Mouse (Mus musculus) kidney, embryonic 14.5 days (tissue): ENCODE measurements around the gene Gm28035. TPM values are rescaled to one million over a fixed set of nuclear protein-coding genes. Genes with fewer than 3 reads are reported as not detected.

ENCODE experiments used
- ATAC-seq: fragments of 200-750 bp; cut with Nextera tagmentation; 2 replicates; pipeline ENCODE4 v1.8.0; 2017; ENCODE audit warnings: moderate number of reproducible peaks, mild to moderate bottlenecking, moderate TSS enrichment, moderate library complexity; ENCODE audit not compliant: low FRiP score, low TSS enrichment
- H3K27ac ChIP-seq: fragments of 300-500 bp; sonication (generic); 2 replicates; pipeline ENCODE4 v1.5.1; 2014; ENCODE audit warnings: low read depth, mild to moderate bottlenecking, low read length, moderate library complexity, mixed read lengths
- H3K27me3 ChIP-seq: fragments of 300-500 bp; sonication (generic); 2 replicates; pipeline ENCODE4 v1.6.1; 2014; ENCODE audit warnings: mild to moderate bottlenecking, low read length; ENCODE audit not compliant: control insufficient read depth, insufficient read depth
- H3K36me3 ChIP-seq: fragments of 300-500 bp; sonication (generic); 2 replicates; pipeline ENCODE4 v1.6.1; 2014; ENCODE audit warnings: low read length, mixed read lengths; ENCODE audit not compliant: control insufficient read depth, insufficient read depth
- H3K4me1 ChIP-seq: fragments of 300-500 bp; sonication (generic); 2 replicates; pipeline ENCODE4 v1.6.1; 2014; ENCODE audit warnings: low read length, mixed read lengths; ENCODE audit not compliant: control insufficient read depth, insufficient read depth
- H3K4me2 ChIP-seq: fragments of 300-500 bp; sonication (generic); replicated peaks from 2 replicates; pipeline ENCODE4 v1.6.1; 2014; ENCODE audit warnings: low read depth, mild to moderate bottlenecking, low read length
- H3K4me3 ChIP-seq: fragments of 300-500 bp; sonication (generic); 2 replicates; pipeline ENCODE4 v1.5.1; 2014; ENCODE audit warnings: mild to moderate bottlenecking, low read length
- H3K9ac ChIP-seq: fragments of 300-500 bp; sonication (generic); 2 replicates; pipeline ENCODE4 v1.6.1; 2014; ENCODE audit warnings: low read depth, mild to moderate bottlenecking, low read length, moderate library complexity
- H3K9me3 ChIP-seq: fragments of 300-500 bp; sonication (generic); 2 replicates; pipeline ENCODE4 v1.6.1; 2016; ENCODE audit warnings: low read length; ENCODE audit not compliant: control insufficient read depth
- WGBS: fragments of 180-500 bp; shearing (Covaris S2); extraction: QIAGEN DNeasy Blood & Tissue Kit; methylation state at CpG from one replicate; pipeline ENCODE4 v1.1.7; 2014; 5-methylcytosine and 5-hydroxymethylcytosine counted together
- polyA plus RNA-seq: library from polyadenylated mRNA; unstranded; fragments of >200 nt; fragmentation: Nextera tagmentation; extraction: Ambion mirVana; gene quantifications from 2 replicates; pipeline ENCODE4 v1.2.1, GENCODE M21; 2014

The Gm28035 gene
- polyA plus RNA-seq, 1 experiment from 2014 or later: 0.07 TPM

DNA sequence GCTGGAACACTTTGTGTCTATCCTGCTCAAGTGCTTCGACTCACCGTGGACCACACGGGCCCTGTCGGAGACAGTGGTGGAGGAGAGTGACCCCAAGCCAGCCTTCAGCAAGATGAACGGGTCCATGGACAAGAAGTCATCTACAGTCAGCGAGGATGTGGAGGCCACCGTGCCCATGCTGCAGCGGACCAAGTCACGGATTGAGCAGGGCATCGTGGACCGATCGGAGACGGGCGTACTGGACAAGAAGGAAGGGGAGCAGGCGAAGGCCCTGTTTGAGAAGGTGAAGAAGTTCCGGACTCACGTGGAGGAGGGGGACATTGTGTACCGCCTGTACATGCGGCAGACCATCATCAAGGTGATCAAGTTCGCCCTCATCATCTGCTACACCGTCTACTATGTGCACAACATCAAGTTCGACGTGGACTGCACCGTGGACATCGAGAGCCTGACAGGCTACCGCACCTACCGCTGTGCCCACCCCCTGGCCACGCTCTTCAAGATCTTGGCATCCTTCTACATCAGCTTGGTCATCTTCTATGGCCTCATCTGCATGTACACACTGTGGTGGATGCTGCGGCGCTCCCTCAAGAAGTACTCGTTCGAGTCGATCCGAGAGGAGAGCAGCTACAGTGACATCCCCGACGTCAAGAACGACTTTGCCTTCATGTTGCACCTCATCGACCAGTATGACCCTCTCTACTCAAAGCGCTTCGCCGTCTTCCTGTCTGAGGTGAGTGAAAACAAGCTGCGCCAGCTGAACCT is 15.4 kb downstream of the Gm28035 start:
- no peaks in the 10 kb centered on the region for H3K9me3 ChIP-seq
- H3K27me3 ChIP-seq: no peaks in the 10 kb centered on the region
- H3K36me3 ChIP-seq: peaks cover 57% of the 10 kb centered on the region
- ATAC-seq: no peak
- no peak overlapping the region for H3K4me3 ChIP-seq
- H3K4me2 ChIP-seq: no peak overlapping the region
- H3K9ac ChIP-seq: no peak overlapping the region
- no peak overlapping the region for H3K27ac ChIP-seq
- WGBS: 97% methylated on average over 42 of the region's 42 CpGs
- H3K4me1 ChIP-seq: 0 out of 2 replicates have a peak, but pooled peaks cover 5% of the 10 kb centered on the region

DNA sequence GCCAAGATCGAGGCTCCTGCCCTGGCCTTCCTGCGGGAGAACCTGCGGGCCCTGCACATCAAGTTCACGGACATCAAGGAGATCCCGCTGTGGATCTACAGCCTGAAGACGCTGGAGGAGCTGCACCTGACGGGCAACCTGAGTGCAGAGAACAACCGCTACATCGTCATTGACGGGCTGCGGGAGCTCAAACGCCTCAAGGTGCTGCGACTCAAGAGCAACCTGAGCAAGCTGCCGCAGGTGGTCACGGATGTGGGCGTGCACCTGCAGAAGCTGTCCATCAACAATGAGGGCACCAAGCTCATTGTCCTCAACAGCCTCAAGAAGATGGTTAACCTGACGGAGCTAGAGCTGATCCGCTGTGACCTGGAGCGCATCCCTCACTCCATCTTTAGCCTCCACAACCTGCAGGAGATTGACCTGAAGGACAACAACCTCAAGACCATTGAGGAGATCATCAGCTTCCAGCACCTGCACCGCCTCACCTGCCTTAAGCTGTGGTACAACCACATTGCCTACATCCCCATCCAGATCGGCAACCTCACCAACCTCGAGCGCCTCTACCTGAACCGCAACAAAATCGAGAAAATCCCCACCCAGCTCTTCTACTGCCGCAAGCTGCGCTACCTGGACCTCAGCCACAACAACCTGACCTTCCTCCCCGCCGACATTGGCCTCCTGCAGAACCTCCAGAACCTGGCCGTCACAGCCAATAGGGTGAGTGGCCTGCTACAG is 16.4 kb downstream of the Gm28035 start:
- Histone ChIP-seq H3K27me3 (no peaks in the 10 kb centered on the region), H3K27ac (no peak overlapping the region), H3K9me3 (no peaks in the 10 kb centered on the region), H3K4me2 (no peak overlapping the region), H3K36me3 (peaks cover 58% of the 10 kb centered on the region), H3K9ac (no peak overlapping the region), H3K4me1 (0 out of 2 replicates have a peak, but pooled peaks cover 3% of the 10 kb centered on the region), H3K4me3 (no peak overlapping the region)
- no peak for ATAC-seq
- WGBS: 97% methylated on average over 30 of the region's 30 CpGs

DNA sequence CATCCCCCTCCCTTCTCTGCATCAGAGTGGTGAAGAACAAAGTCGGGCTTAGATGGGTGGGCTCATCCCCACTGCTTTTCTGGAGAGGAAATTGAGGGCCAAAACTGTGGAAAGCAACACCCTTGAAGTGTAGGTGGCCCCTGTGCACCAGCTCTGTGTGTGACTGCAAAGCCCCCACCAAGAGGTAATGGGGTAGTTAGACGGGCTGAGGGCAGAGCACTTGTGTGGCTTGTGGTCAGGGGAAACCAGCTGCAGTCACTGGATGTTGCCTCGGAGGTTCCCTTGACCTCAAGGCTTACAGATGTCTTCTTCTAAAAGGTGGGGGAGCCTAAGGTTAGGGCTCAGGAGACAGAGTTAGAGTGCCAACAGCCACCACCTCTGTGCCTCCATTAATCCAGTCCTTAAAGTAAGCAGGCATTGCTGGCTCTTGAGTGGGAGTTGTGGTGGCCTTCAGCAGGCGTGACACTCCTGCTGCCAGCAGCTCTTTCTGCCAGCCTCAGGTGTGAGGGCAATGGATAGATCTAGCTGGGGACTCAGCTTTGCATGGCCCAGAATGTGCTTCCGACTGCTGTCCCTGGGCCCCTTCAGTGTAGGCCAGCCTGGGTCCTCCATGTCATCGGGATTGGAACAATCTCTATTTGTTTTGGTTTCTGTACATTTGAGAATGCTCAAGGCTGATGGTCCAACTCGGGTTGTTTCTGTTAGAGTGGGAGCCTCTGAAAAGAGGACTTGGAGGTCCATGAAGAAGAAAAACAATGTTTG is 17.5 kb downstream of the Gm28035 start:
- Histone ChIP-seq H3K36me3 (peaks cover 67% of the 10 kb centered on the region), H3K27ac (no peak overlapping the region), H3K27me3 (no peaks in the 10 kb centered on the region), H3K4me1 (no peaks in the 10 kb centered on the region), H3K4me3 (no peak overlapping the region), H3K9ac (no peak overlapping the region), H3K9me3 (no peaks in the 10 kb centered on the region), H3K4me2 (no peak overlapping the region)
- WGBS: 83% methylated on average over 7 of the region's 7 CpGs
- no peak for ATAC-seq

DNA sequence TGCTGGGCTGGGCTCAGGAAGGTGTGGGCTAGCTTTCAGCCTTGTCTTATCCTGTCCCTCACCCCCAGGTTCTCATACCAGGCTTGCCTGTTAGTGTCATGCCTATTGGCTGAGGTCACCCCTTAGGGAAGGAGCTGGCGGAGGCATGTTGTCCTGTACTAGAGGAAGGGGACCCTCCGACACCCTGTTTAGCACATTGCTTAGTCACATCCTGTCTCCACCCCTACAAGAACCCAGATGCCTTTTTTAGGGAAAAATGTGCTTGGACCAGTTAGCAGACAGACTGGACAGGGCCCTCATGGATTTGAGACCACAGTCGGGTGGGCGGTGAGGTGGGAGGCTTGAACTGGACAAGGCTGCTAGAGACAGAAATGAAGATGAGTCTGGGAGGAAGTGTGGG is 18.2 kb downstream of the Gm28035 start:
- no peaks in the 10 kb centered on the region for H3K9me3 ChIP-seq
- no peak overlapping the region for H3K4me3 ChIP-seq
- H3K27me3 ChIP-seq: no peaks in the 10 kb centered on the region
- no peak overlapping the region for H3K27ac ChIP-seq
- WGBS: 70% methylated on average over 4 of the region's 4 CpGs
- H3K4me2 ChIP-seq: no peak overlapping the region
- no peak overlapping the region for H3K9ac ChIP-seq
- peaks cover 71% of the 10 kb centered on the region for H3K36me3 ChIP-seq
- ATAC-seq: 0 out of 2 replicates have a peak, but pooled peaks have one; percentile 24
- no peaks in the 10 kb centered on the region for H3K4me1 ChIP-seq

DNA sequence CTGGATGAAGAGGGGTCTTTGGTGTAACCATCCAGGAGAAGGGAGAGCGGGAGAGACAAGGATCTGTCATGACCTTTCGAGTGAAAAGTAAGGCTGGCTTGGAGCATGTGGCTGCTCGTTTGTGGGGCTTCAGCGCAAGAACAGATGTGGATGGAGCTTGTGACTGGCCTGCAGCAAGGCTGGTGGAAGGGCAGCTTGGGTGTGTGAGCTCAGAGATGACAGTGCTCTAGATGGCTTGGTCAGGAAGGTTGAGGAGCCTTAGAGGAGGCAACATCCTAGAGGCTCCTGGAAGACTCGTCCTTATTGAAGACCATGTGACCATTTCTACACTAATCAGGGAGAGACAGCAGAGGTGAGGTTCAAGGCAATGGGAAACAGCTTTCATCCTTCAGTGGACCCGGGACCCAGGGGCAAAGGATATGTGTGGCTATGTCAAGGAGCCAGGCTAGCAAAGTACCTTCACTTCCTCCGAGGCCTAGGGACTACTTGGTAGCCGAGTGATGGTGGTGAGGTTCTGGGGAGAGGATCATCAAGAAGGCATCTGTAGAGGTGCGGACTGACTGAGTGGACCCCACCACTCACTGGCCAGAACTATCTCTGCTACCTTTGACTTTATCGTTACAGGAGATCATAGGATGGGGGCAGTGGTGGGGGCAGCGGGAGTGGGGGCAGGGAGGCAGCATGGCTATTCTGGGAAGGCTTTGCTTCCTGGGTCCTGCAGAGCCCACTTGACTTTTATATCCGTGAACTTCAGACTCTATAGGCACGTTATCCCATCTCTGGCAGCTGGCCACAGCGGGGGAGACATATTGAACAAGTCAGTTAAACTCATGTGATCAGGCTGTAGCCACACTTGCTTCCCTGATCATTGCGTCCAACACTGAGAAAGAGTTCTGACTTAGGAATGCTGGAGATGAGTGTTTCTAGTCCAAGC is 19.0 kb downstream of the Gm28035 start:
- H3K27ac ChIP-seq: no peak overlapping the region
- peaks cover 79% of the 10 kb centered on the region for H3K36me3 ChIP-seq
- no peaks in the 10 kb centered on the region for H3K9me3 ChIP-seq
- no peak for ATAC-seq
- 88% methylated on average over 15 of the region's 15 CpGs for WGBS
- peaks cover 3% of the 10 kb centered on the region; the same call in 1 of the 2 replicates for H3K4me1 ChIP-seq
- H3K9ac ChIP-seq: no peak overlapping the region
- H3K4me2 ChIP-seq: no peak overlapping the region
- no peaks in the 10 kb centered on the region for H3K27me3 ChIP-seq
- H3K4me3 ChIP-seq: no peak overlapping the region

DNA sequence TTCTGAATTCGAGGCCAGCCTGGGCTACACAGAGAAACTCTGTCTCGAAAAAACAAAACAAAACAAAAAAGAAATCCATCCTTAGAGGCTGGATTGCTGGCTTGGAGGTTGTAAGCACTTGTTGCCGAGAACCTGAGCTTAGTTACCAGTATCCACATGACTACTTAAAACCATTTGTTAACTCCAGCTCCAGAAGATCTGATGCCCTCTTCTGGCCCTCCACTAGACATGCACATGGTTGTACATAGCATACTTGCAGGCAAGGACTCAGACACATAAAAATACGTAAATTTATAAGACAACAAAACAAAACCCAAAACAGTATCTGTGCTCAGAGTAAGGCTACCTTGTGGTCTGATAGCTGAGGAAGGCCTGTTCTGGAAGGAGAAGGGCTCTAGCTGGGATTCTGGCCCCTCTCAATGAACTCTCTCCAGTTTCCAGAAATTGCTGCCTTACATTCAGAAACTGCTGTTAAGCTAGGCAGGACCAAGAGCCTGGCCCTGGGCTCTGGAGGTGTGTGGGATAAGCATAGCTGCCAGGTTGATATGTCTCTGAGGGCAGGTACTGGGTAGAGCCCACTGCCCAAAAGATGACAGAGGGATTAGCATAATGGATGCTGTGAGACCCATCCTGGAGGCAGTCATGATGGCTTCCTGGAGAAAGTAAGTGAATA is 20.8 kb downstream of the Gm28035 start:
- Histone ChIP-seq H3K36me3 (peaks cover 73% of the 10 kb centered on the region), H3K4me1 (peaks cover 19% of the 10 kb centered on the region), H3K27ac (no peak overlapping the region), H3K4me3 (no peak overlapping the region), H3K27me3 (no peaks in the 10 kb centered on the region), H3K4me2 (no peak overlapping the region), H3K9me3 (no peaks in the 10 kb centered on the region), H3K9ac (no peak overlapping the region)
- ATAC-seq: no peak
- WGBS: 89% methylated on average over 4 of the region's 4 CpGs

DNA sequence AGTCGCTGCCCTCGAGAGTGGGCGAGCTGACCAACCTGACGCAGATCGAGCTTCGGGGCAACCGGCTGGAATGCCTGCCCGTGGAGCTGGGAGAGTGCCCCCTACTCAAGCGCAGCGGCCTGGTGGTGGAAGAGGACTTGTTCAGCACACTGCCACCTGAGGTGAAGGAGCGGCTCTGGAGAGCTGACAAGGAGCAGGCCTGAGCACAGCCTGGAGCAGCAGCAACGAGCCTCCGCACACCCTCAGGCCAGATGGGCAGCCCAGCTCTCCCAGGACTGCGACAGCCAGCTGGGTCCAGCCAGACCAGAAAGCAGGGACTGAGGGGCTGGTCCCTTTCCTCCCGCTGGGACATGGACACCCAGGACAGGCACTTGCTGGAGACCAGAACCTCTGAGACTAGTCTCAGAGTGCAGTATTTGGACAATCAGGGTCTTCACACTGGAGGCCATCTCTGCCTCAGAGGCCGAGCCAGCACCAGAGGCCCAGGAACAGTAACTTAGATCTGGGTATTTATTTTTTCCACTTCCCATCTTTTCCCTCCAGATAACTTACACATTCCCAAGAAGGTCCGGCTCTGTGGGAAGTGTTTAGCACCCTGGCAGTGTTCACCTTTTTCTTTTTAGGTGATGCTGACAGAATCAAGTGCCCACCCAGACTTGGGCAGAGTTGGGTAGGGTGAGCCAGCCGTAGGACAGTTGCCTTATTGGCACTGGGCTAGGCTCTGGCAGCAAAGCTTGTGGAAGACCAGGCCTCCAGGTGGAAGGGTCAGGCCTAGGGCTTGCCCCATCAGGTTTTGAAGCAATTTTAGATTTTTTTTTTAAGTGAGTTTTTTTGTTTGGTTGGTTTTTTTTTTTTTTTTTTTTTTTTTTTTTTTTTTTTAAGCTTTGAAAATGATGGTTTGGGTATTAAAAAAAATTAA is 21.8 kb downstream of the Gm28035 start:
- WGBS: 94% methylated on average over 18 of the region's 18 CpGs
- Histone ChIP-seq H3K36me3 (peaks cover 63% of the 10 kb centered on the region), H3K27ac (no peak overlapping the region), H3K9ac (no peak overlapping the region), H3K9me3 (no peaks in the 10 kb centered on the region), H3K27me3 (no peaks in the 10 kb centered on the region), H3K4me2 (no peak overlapping the region), H3K4me3 (no peak overlapping the region), H3K4me1 (peaks cover 23% of the 10 kb centered on the region)
- no peak for ATAC-seq
